Mouse (Mus musculus): ENCODE data around the gene Trpm7.
"Not testable (repeated sequence)": the region's sequence is repeated elsewhere in the genome, so short reads cannot be mapped to it uniquely, and the experiment has no call there.

The Trpm7 gene

DNA sequence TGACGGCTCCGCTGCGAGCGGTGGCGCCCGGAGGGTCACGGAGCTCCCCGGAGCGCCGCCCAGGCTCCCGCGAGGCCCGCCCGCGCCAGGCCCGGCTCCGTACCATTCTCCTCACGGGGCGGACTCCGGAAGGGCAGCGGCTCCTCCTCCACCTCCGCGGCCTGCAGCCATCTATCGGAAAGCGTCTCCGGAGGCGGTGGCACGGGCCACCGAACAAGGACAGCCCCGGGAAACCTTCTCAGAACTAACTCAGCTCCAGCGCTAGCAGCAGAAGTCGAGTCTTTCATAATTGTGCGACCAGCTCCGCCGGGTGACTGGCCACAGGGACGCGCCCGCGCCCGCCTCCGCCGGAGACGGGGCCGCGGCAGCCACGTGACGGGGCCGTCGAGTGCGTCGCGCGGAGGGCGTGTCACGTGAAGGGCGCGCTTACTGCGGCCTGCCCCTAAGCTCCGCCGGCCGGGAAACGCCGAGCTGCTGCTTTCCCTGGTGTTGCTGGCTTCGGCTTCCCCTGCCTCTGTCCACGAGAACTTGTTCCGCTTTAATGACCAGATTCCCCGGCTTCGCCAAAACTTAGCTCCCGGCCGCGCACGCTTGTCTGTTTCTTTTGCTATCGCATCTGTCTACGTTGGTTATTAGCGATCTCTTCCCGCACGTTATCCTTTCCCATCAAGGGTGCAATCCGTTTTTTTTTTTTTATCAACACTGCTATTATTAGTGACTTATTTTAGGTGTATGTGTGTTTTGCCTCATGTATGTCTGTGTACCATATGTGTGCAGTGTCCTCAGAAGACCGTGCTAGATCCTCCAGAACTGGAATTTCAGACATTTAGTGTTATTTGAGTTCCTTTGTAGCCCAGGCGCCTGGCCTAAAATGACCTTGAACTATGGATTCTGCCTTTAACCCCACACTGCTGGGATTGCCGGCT, at the start of gene Trpm7:
Gene Trpm7, minus strand, starts transcription at position 360 of the 926 bp plus-strand sequence.
- peak; percentile 95 for DNase-seq (ENCODE audit: low read depth, low spot score)

- DNase-seq (ENCODE audit: low read depth, low spot score) = no peak
These were observed 44.5 kb upstream of the Trpm7 start for GRCm38 (mm10) chr2:126920358-126921060.

- peak; percentile 68 for DNase-seq (ENCODE audit: low read depth, low spot score)
These were observed 40.2 kb upstream of the Trpm7 start for GRCm38 (mm10) chr2:126916236-126916635.

DNA sequence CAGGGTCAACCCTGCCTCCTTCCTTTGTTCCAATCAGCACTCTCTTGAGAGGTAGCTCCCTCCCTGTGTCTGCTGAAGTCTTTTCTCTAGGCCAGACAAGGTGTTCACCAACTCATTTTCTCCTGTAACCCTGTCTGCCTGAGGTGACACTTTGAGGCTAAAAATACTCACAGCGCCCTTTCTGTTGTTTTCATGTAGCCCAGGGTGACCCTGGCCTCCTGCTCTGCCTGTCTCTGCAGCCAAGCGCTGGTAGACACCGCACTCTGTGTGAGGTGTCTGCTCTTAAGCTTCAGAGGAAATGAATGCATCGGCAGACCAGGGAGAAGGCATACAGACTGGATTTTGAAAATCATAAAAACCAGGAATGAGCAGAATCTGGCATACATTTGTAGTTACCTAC, 38.1 kb upstream of the Trpm7 start:
- DNase-seq (ENCODE audit: low read depth, low spot score) = peak; percentile 66

DNA sequence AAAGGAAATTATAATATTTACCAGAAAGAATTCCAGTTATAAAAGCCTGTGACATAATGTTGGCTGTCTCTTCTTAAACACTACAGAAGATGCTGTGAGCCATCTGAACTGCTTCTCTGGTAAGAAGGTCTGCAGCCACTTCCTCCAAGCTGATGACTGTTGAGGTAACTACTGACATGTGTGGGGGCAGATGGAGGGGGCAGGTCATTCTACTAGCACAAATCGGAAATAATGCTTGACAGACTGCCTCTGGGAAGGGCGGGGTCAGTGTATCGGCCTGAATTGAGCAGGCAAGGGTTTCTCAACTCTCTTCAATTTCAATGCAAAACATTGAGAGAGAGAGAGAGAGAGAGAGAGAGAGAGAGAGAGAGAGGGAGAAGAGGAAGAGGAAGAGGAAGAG, 28.1 kb upstream of the Trpm7 start:
- DNase-seq (ENCODE audit: low read depth, low spot score) = no peak

- peak; percentile 86 for DNase-seq (ENCODE audit: low read depth, low spot score)
These were observed 21.5 kb upstream of the Trpm7 start for GRCm38 (mm10) chr2:126897511-126897910.

DNA sequence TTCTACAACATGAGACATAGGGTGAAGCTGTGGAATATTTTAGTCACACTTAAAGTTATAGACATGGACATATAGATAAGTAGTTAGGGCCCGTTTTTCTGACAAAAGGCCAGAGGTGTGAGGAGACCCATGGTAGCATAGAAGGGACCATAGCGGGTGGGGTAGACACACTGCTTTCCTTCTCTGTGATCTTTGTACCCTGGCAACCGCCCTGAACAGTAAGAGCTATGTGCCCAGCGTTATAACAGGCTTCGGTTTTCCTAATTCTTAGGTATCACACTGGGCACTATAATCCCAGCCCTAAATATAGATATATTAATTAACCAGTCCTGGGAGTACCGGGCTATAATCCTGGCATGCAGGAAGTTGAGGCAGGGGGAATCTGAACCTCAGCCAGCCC, 20.9 kb upstream of the Trpm7 start:
- DNase-seq (ENCODE audit: low read depth, low spot score) = no peak

DNA sequence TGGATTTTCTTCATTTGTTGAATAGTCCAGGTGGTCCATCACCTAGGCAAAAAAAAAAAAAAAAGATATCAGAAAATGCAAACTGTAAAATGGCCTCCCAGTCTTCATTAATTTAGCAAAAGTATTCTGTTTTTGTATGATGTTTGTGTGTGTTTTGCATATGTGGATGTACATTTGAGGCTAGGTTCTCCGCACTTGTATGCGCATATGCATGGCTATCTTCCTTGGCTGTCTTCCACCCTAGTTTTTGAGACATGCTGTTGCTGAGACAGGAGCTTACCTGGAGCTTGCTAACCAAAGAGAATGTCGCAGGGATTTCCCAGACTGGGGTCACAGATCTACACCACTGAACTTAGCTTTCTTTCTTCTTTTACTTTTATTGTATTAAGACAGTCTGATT, 18.2 kb upstream of the Trpm7 start:
- no peak for DNase-seq (ENCODE audit: low read depth, low spot score)

DNA sequence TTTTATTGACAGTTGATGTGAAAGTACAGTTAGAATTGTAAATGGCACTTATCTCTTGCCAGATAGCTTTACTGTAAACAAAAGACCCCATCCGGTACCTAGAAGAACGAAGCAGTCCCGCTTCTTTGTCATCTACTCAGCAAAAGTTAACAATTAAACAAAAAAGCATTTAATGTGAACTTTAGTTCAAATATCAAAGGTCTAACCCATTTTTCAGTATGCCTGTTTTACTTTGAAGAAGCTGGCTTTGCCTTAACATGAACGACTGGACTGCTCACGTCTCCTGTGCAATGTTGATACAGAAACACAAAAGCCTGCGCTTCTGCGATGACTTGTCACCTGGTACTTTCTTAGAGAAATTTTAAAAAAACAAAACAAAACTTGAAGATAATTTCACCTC, 16.3 kb upstream of the Trpm7 start:
- DNase-seq (ENCODE audit: low read depth, low spot score) = no peak

- DNase-seq (ENCODE audit: low read depth, low spot score) = peak; percentile 21
These were observed 15.7 kb upstream of the Trpm7 start for GRCm38 (mm10) chr2:126891743-126892142.

DNA sequence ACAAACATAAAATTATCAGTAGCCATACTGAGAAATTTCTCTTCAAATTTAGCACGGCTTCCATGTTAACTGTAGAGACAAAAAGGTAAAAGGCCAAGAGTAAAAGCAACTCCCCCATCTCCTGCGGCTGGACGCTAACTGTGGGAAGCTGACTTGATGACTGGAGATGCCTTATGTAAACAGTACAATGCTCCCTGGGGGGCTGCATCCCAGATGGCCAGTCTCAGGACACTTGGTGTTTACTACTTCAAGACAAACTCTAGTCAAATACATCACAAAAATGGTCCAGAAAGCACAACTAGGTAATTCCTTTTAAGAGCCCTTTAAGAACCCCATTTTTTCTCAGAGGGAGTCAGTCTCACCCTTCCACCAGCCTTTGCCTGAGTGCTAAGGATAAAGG, 11.1 kb upstream of the Trpm7 start:
- no peak for DNase-seq (ENCODE audit: low read depth, low spot score)

- no peak for DNase-seq (ENCODE audit: low read depth, low spot score)
These were observed 9.8 kb upstream of the Trpm7 start for GRCm38 (mm10) chr2:126885871-126886270.

DNA sequence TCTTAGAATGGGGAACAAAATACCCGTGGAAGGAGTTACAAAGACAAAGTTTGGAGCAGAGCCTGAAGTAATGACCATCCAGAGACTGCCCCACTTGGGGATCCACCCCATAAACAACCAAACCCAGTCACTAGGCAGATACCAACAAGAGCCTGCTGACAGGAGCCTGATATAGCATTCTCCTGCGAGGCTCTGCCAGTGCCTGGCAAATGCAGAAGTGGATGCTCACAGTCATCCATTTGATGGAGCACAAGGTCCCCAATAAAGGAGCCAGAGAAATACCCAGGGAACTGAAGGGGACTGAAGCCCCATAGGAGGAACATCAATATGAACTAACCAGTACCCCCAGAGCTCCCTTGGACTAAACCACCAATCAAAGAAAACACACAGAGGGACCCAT, 6.7 kb upstream of the Trpm7 start:
- DNase-seq (ENCODE audit: low read depth, low spot score) = not testable (repeated sequence)

DNA sequence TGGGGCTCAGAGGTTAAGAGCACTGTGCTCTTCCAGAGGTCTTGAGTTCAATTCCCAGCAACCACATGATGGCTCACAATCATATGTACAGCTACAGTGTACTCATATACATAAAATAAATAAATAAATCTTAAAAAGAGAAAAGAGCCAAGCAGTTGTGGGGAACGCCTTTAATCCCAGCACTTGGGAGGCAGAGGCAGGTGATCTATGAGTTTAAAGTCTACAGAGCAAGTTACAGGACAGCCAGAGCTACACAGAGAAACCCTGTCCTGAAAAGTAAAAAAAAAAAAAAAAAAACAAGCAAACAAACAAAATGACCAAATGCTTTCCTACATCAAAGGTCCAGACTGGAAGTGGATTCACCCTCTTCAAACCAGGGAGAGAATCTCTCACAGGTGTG, 2.0 kb upstream of the Trpm7 start:
- no peak for DNase-seq (ENCODE audit: low read depth, low spot score)

DNA sequence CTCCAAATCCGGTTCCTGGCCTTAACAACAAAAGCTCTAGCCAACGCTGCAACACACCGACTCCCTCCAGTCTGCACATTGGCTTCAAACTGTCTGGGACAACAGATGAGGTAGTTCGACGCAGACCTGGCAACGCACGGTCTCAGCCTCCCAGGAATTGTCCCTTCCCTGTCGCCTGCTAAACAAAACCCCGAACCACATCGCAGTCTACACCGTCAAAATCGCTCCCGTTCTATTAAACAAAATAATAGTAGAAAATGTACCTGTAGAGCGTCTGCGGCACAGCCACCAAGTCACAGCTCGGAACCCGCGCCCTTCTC, 554 bp downstream of the Trpm7 start:
- peak; percentile 39 for DNase-seq (ENCODE audit: low read depth, low spot score)

DNA sequence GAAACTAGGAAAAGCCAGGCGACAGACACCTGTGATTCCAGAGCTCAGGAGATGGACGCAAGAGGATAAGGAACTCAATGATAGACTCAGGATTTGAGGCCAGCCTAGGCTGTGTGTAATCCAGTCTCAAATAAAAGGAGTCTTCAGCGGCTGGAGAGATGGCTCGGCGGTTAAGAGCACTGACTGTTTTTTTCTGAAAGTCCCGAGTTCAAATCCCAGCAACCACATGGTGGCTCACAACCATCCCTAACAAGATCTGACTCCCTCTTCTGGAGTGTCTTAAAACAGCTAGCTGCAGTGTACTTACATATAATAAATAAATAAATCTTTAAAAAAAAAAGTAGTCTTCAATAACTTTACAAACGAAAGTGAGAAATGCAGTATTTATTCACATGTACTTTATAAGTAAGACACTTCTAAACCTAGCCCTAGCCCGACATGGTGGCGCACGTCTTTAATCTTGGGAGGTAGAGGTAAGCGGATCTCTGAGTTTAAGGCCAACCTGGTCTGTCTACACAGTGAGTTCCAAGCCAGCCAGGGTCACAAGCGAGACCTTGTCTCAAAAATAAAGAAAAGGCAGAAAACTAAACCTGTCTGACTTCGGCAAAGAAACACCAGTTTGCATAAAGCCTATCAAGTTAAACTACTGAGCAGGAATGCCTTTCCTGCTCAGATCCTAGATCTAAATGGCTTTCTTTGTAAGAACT, 1.1 kb downstream of the Trpm7 start:
- DNase-seq (ENCODE audit: low read depth, low spot score) = no peak

DNA sequence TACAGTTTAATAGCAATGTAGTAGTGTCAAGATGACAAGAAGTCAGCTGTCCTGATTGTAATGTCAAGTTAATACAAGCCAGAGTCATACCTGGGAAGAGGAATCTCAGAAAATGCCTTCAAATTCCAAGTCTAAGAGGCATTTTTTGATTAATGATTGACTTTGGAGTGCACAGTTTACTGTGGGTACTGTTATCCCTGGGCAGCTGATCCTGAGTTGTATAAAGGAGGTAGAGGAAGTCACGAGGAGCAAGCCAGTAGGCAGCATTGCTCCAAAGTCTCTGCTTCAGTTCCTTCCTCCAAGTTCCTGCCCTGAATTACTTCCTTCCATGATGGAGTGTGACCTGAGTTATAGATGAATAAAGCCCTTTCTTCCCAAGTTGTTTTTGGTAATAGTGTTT, 9.7 kb downstream of the Trpm7 start:
- DNase-seq (ENCODE audit: low read depth, low spot score) = no peak

- peak; percentile 9 for DNase-seq (ENCODE audit: low read depth, low spot score)
These were observed 10.4 kb downstream of the Trpm7 start for GRCm38 (mm10) chr2:126865501-126866199.

DNA sequence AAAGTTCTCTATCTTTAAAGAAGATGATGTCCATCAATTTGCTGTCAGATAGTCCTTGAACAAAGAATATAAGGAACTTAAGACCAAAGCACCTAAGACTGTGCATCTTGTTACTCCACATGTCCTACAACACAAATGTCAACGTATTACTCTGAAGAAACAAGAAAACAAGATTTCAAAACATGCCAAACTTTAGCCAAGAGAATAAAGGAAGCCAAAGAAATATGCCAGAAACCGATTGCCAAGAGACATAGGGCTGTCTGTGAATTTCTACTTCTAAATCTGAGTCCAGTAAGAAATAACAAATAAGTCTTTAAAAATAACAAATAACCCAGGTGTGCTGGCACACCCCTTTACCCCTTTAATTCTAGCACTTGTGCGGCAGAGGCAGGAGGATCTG, 11.0 kb downstream of the Trpm7 start:
- no peak for DNase-seq (ENCODE audit: low read depth, low spot score)

DNA sequence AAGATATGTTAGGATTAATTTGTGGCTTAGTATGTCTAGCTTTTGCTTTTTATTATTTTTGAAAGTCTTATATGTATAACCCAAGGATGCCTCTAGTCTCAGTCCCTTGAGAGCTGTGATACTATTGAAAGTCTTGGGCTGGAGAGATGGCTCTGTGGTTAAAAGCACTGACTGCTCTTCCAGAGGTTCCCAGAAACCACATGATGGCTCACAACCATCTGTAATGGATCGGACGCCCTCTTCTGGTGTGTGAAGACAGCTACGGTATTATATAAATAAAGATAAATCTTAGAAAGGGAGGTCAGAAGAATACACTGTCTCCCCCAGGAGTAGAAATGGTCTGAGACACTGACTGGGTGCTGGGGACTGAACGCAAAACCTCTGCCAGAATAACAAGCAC, 31.3 kb downstream of the Trpm7 start:
- no peak for DNase-seq (ENCODE audit: low read depth, low spot score)

DNA sequence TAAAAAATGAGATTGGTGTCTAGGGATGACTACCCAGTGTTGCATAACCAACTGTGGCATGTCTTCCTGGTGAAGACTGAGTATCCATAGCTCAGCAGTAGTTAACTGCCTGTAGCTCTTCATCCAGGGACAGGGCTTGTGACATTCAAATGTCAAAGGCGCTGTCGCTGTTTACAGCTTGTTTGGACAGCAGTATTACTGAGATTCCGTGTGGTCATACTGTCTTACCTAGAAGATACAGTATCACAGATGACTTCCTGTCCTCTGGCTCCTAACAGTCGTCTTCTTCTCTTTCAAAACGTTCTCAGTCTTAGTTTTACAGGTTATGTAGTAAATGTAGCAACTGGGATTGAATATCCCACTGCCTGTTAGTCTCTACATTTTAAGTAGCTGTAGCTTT, 37.2 kb downstream of the Trpm7 start:
- peak; percentile 84 for DNase-seq (ENCODE audit: low read depth, low spot score)

DNA sequence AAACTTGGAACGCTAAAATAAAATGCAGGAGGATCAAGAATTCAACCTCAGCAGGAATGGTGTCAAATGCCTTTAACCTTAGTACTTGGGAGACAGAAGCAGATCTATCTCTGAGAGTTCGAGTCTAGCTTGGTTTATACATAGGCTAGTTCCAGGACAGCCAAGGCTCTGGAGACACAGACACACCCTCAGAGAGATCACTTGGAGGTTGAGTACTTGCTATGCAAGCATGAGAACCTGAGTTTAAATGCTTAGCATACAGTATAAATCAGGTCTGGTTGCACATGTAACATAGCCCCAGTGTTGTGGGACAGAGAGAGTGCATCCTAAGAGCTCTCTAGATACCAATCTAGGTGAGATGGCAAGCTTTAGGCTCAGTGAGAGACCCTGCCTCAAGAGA, 58.6 kb downstream of the Trpm7 start:
- no peak for DNase-seq (ENCODE audit: low read depth, low spot score)
